Mouse (Mus musculus): ENCODE measurements around the gene C9orf72.

DNA sequence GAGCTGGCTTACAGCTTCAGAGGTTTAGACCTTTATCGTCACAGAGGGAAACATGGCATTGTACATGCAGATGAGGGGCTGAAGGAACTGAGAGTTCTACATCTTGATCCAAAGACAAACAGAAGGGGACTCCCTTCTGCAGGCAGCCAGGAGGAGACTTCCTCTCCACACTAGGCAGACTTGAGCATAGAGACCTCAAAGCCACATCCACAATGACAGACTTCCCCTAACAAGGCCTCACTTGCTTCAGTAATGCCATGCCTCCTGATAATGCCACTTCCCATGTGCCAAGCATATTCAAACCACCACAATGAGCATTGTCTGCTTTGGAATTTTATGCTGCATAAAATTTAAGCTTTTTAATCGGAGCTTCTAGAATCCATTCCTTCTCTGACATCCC lies 15.8 kb upstream of the C9orf72 start:
- TF ChIP-seq CTCF (IDR thresholded peaks at IDR 0.05; ENCODE audit: low read depth, low read length) = no peak
- no peak for TF ChIP-seq EP300 (IDR thresholded peaks at IDR 0.05; ENCODE audit: insufficient read depth, low read depth, low read length)

Data from ES-Bruce4 (cell line).